In genomic region chr2:72094446-72094845, GRCm38 (mm10) we compare ENCODE assay signal across 13 mouse cellular contexts.
DNase-seq lines count a peak whose midpoint lies in the region; ATAC-seq and TF ChIP-seq lines count a peak whose summit lies in the region.
"Had no signal": no experiment of that assay in that cellular context is flagged by ENCODE, and none has a peak within 500 bp of the region (broad histone marks: within the 10 kb centered on the region; RNA-seq: fewer than 3 reads in every experiment).

No protein-coding gene starts in this region.

- H3K27me3 ChIP-seq in heart, postnatal 0 days (ENCODE audit: control insufficient read depth, insufficient read depth, low read length): no peaks in the 10 kb centered on the region
- H3K27me3 ChIP-seq in lung, embryonic 14.5 days (ENCODE audit: insufficient read depth, low read length): no peaks in the 10 kb centered on the region
- no peaks in the 10 kb centered on the region for H3K27me3 ChIP-seq in neural tube, embryonic 14.5 days (ENCODE audit: control insufficient read depth, insufficient read depth, low read length)
- H3K27me3 ChIP-seq: liver, embryonic 13.5 days had no signal

- 0 out of 2 replicates have a peak, but pooled peaks have one; percentile 33 for ATAC-seq in heart, postnatal 0 days (ENCODE audit: insufficient read depth, low read depth)
- peak; percentile 91 for ATAC-seq in lung, embryonic 14.5 days (ENCODE audit: insufficient read depth)
- ATAC-seq in neural tube, embryonic 14.5 days (ENCODE audit: low read depth): no peak
- ATAC-seq: CD4-positive, CD25-positive, alpha-beta regulatory T cell, adult 4 months had no signal

- H3K9me3 ChIP-seq in heart, postnatal 0 days (replicated peaks; ENCODE audit: control insufficient read depth, low read length): no peaks in the 10 kb centered on the region
- H3K9me3 ChIP-seq in lung, embryonic 14.5 days (ENCODE audit: low read depth, low read length): no peaks in the 10 kb centered on the region
- H3K9me3 ChIP-seq in neural tube, embryonic 14.5 days (ENCODE audit: control insufficient read depth, low read length): no peaks in the 10 kb centered on the region
- H3K9me3 ChIP-seq: liver, embryonic 13.5 days had no signal

- no peak for DNase-seq in heart, postnatal 0 days (ENCODE audit: low spot score)
- no peak for DNase-seq in heart, postnatal 10 days
- DNase-seq in lung, embryonic 14.5 days: peak; percentile 92
- DNase-seq in lung, adult 18-20 months: no peak
- peak; percentile 29 to 42 for DNase-seq in kidney, postnatal 36 days
- no peak for DNase-seq in spleen, postnatal 4 days (ENCODE audit: low spot score in 2 of 2)
- DNase-seq in cerebellum, adult 18-20 months: no peak
- DNase-seq: cerebellum, adult 11 months; gastrocnemius, postnatal 36 days; liver, embryonic 13.5 days; thymus, postnatal 25 days had no signal

- H3K27ac ChIP-seq in heart, postnatal 0 days (ENCODE audit: low read depth): no peak overlapping the region
- H3K27ac ChIP-seq in lung, embryonic 14.5 days (ENCODE audit: low read depth): peak overlapping the region; percentile 47
- H3K27ac ChIP-seq in neural tube, embryonic 14.5 days (ENCODE audit: low read depth, low read length): peak overlapping the region; percentile 85; the same call in 1 of the 2 replicates
- H3K27ac ChIP-seq: liver, embryonic 13.5 days had no signal

- H3K4me1 ChIP-seq in heart, postnatal 0 days (ENCODE audit: control insufficient read depth, insufficient read depth): peaks cover 12% of the 10 kb centered on the region; the same call in 1 of the 2 replicates
- peaks cover 13% of the 10 kb centered on the region for H3K4me1 ChIP-seq in lung, embryonic 14.5 days (ENCODE audit: insufficient read depth)
- H3K4me1 ChIP-seq in neural tube, embryonic 14.5 days (ENCODE audit: control insufficient read depth, insufficient read depth, low read length): peaks cover 19% of the 10 kb centered on the region; the same call in 1 of the 2 replicates
- H3K4me1 ChIP-seq: liver, embryonic 13.5 days had no signal

- TF ChIP-seq EP300 in heart, postnatal 0 days (IDR thresholded peaks at IDR 0.05; ENCODE audit: low read depth): no peak

- TF ChIP-seq CTCF in heart, postnatal 0 days (IDR thresholded peaks at IDR 0.05; ENCODE audit: low read depth): no peak
- no peak for TF ChIP-seq CTCF in lung, embryonic 14.5 days (IDR thresholded peaks at IDR 0.05; ENCODE audit: low read depth)

- intact Hi-C loops in heart, postnatal 10 days (cut with DNase I): no loop called here

- H3K9ac ChIP-seq in heart, postnatal 0 days (replicated peaks; ENCODE audit: low read depth, low read length): no peak overlapping the region
- no peak overlapping the region for H3K9ac ChIP-seq in lung, embryonic 14.5 days
- no peak overlapping the region for H3K9ac ChIP-seq in neural tube, embryonic 14.5 days (replicated peaks; ENCODE audit: low read depth, low read length)
- H3K9ac ChIP-seq: liver, embryonic 13.5 days had no signal

- no peaks in the 10 kb centered on the region for H3K36me3 ChIP-seq in heart, postnatal 0 days (replicated peaks; ENCODE audit: control insufficient read depth, insufficient read depth, low read length)
- H3K36me3 ChIP-seq in lung, embryonic 14.5 days (ENCODE audit: insufficient read depth): no peaks in the 10 kb centered on the region
- H3K36me3 ChIP-seq in neural tube, embryonic 14.5 days (ENCODE audit: control insufficient read depth, insufficient read depth, low read length): no peaks in the 10 kb centered on the region
- H3K36me3 ChIP-seq: liver, embryonic 13.5 days had no signal

- no peak overlapping the region for H3K4me2 ChIP-seq in heart, postnatal 0 days (ENCODE audit: low read depth, low read length)
- H3K4me2 ChIP-seq in lung, embryonic 14.5 days: no peak overlapping the region
- peak overlapping the region; percentile 55; the same call in 1 of the 2 replicates for H3K4me2 ChIP-seq in neural tube, embryonic 14.5 days (ENCODE audit: low read depth, low read length)
- H3K4me2 ChIP-seq: liver, embryonic 13.5 days had no signal

- H3K4me3 ChIP-seq in heart, postnatal 0 days (ENCODE audit: low read depth, low read length): no peak overlapping the region
- H3K4me3 ChIP-seq in lung, embryonic 14.5 days (ENCODE audit: low read depth, low read length): no peak overlapping the region
- H3K4me3 ChIP-seq in neural tube, embryonic 14.5 days (ENCODE audit: low read depth, low read length): no peak overlapping the region
- H3K4me3 ChIP-seq: liver, embryonic 13.5 days had no signal

- 58% methylated on average over 7 of the region's 7 CpGs for WGBS in heart, postnatal 0 days
- WGBS in lung, embryonic 14.5 days: 33% methylated on average over 7 of the region's 7 CpGs
- WGBS in neural tube, embryonic 14.5 days: 62% methylated on average over 7 of the region's 7 CpGs

Comparison
In these comparisons a context has a peak if more than half of its experiments do, and no peak if none do; other contexts are left out.
1. DNase-seq: peak in lung, embryonic 14.5 days (single experiment) and kidney, postnatal 36 days (2 of 2); none in heart, postnatal 0 days (single experiment), heart, postnatal 10 days (0 of 2), lung, adult 18-20 months (0 of 2), spleen, postnatal 4 days (0 of 2) and cerebellum, adult 18-20 months (0 of 2).